Mouse (Mus musculus) cerebellum, postnatal 25 days (tissue): ENCODE measurements around the gene Mip.
"Not testable (repeated sequence)": the region's sequence is repeated elsewhere in the genome, so short reads cannot be mapped to it uniquely, and the experiment has no call there.

ENCODE experiments used
- DNase-seq, 2 experiments: peaks; one replicate each; pipeline ENCODE4 v3.0.0; 2021; ENCODE audit warnings: mixed read lengths in 2 of 2

The Mip gene

GRCm38 (mm10) chr10:128250565-128250964 is 24.9 kb downstream of the Mip start:
- no peak for DNase-seq

GRCm38 (mm10) chr10:128253677-128254255 is 28.1 kb downstream of the Mip start, which contains the start of gene Apon:
TSS of gene Apon (plus strand) at chr10:128254096.
- no peak for DNase-seq

GRCm38 (mm10) chr10:128255925-128256324 is 30.3 kb downstream of the Mip start:
- no peak for DNase-seq

- DNase-seq: no peak
These were observed 30.7 kb downstream of the Mip start for GRCm38 (mm10) chr10:128256328-128256727.

GRCm38 (mm10) chr10:128258953-128259352 is 33.3 kb downstream of the Mip start:
- DNase-seq: no peak

- no peak for DNase-seq
These were observed 34.3 kb downstream of the Mip start for GRCm38 (mm10) chr10:128259946-128260345.

GRCm38 (mm10) chr10:128260376-128260775 is 34.7 kb downstream of the Mip start:
- DNase-seq: not testable (repeated sequence)

- no peak for DNase-seq
These were observed 36.7 kb downstream of the Mip start for GRCm38 (mm10) chr10:128262300-128262699.

- no peak for DNase-seq
These were observed 38.0 kb downstream of the Mip start for GRCm38 (mm10) chr10:128263393-128264310.

- no peak for DNase-seq
These were observed 42.7 kb downstream of the Mip start, which contains the start of gene Apof for GRCm38 (mm10) chr10:128268371-128268770. TSS of gene Apof (plus strand) at chr10:128268671.

GRCm38 (mm10) chr10:128269206-128269910 is 43.7 kb downstream of the Mip start:
- DNase-seq: no peak

GRCm38 (mm10) chr10:128270287-128270841 is 44.7 kb downstream of the Mip start, which contains the start of gene Stat2:
TSS of gene Stat2 (plus strand) at chr10:128270559.
- peak; percentile 96 to 98 for DNase-seq

GRCm38 (mm10) chr10:128270866-128271265 is 45.2 kb downstream of the Mip start:
- DNase-seq: peak in 1 of 2 experiments; percentile 38

- DNase-seq: peak in 1 of 2 experiments; percentile 51
These were observed 46.2 kb downstream of the Mip start for GRCm38 (mm10) chr10:128271883-128272282.

GRCm38 (mm10) chr10:128272819-128273439 is 47.3 kb downstream of the Mip start:
- DNase-seq: not testable (repeated sequence)

GRCm38 (mm10) chr10:128275374-128275773 is 49.7 kb downstream of the Mip start:
- DNase-seq: not testable (repeated sequence)

- DNase-seq: no peak
These were observed 52.5 kb downstream of the Mip start for GRCm38 (mm10) chr10:128278158-128278557.

- DNase-seq: no peak
These were observed 55.3 kb downstream of the Mip start for GRCm38 (mm10) chr10:128280943-128281342.
